Mouse (Mus musculus) heart, embryonic 14.5 days (tissue): Measurements from ENCODE around the gene Cd19. TPM values are rescaled to one million over a fixed set of nuclear protein-coding genes. Genes with fewer than 3 reads are reported as not detected.

Experiments
- ATAC-seq: fragments of 200-750 bp; cut with Nextera tagmentation; 2 replicates; pipeline ENCODE4 v1.8.0; 2017; ENCODE audit warnings: low read depth, moderate TSS enrichment; ENCODE audit not compliant: insufficient number of reproducible peaks, insufficient read depth, low FRiP score
- H3K27ac ChIP-seq, 2 experiments: fragments of 200-500 bp in 1 of 2; fragments of 300-500 bp in 1 of 2; sonication (generic) in 1 of 2; replicated peaks in 1 of 2; 2 replicates each; pipeline ENCODE4 v1.5.1; 2012 to 2014; ENCODE audit warnings: low read depth in 2 of 2, low read length in 2 of 2, control low read depth in 1 of 2, mild to moderate bottlenecking in 1 of 2, mixed read lengths in 1 of 2; ENCODE audit not compliant: control insufficient read depth in 1 of 2, insufficient read depth in 1 of 2
- H3K27me3 ChIP-seq: fragments of 300-500 bp; sonication (generic); 2 replicates; pipeline ENCODE4 v1.6.1; 2014; ENCODE audit warnings: mild to moderate bottlenecking, low read length, control low read depth; ENCODE audit not compliant: control insufficient read depth, insufficient read depth
- H3K36me3 ChIP-seq: fragments of 300-500 bp; sonication (generic); 2 replicates; pipeline ENCODE4 v1.6.1; 2014; ENCODE audit warnings: mild to moderate bottlenecking, control low read depth, low read length, mixed read lengths; ENCODE audit not compliant: control insufficient read depth, insufficient read depth
- H3K4me1 ChIP-seq, 2 experiments: fragments of 200-500 bp in 1 of 2; fragments of 300-500 bp in 1 of 2; sonication (generic) in 1 of 2; 2 replicates each; pipeline ENCODE4 v1.6.1; 2012 to 2014; ENCODE audit warnings: low read length in 2 of 2, control low read depth in 1 of 2, mixed read lengths in 1 of 2; ENCODE audit not compliant: control insufficient read depth in 2 of 2, insufficient read depth in 2 of 2
- H3K4me2 ChIP-seq: fragments of 300-500 bp; sonication (generic); 2 replicates; pipeline ENCODE4 v1.6.1; 2014; ENCODE audit warnings: mild to moderate bottlenecking, low read length
- H3K4me3 ChIP-seq, 2 experiments: fragments of 200-500 bp in 1 of 2; fragments of 300-500 bp in 1 of 2; sonication (generic) in 1 of 2; 2 replicates each; pipeline ENCODE4 v1.5.1; 2012 to 2014; ENCODE audit warnings: low read length in 2 of 2, mild to moderate bottlenecking in 2 of 2, control low read depth in 1 of 2, low read depth in 1 of 2, moderate library complexity in 1 of 2; ENCODE audit not compliant: control insufficient read depth in 1 of 2, insufficient read depth in 1 of 2
- H3K9ac ChIP-seq: fragments of 300-500 bp; sonication (generic); 2 replicates; pipeline ENCODE4 v1.6.1; 2014; ENCODE audit warnings: mild to moderate bottlenecking, low read length
- H3K9me3 ChIP-seq: fragments of 300-500 bp; sonication (generic); 2 replicates; pipeline ENCODE4 v1.6.1; 2016; ENCODE audit warnings: low read length, control low read depth; ENCODE audit not compliant: control insufficient read depth
- WGBS: fragments of 180-500 bp; shearing (Covaris S2); extraction: QIAGEN DNeasy Blood & Tissue Kit; methylation state at CpG from one replicate; pipeline ENCODE4 v1.1.7; 2014; 5-methylcytosine and 5-hydroxymethylcytosine counted together
- polyA plus RNA-seq: library from polyadenylated mRNA; unstranded; fragments of >200 nt; fragmentation: Nextera tagmentation; extraction: Ambion mirVana; gene quantifications from 2 replicates; pipeline ENCODE4 v1.2.1, GENCODE M21; 2014

Gene Cd19
- polyA plus RNA-seq, 1 experiment from 2014 or later: not detected

- Histone ChIP-seq H3K4me1 (peaks cover 12 to 13% of the 10 kb centered on the region in 2 experiments), H3K4me3 (no peak overlapping the region), H3K27me3 (no peaks in the 10 kb centered on the region), H3K36me3 (no peaks in the 10 kb centered on the region), H3K9me3 (no peaks in the 10 kb centered on the region), H3K4me2 (no peak overlapping the region), H3K9ac (no peak overlapping the region), H3K27ac (no peak overlapping the region)
- ATAC-seq: no peak
- 71% methylated on average over 5 of the region's 5 CpGs for WGBS
These were observed 43.5 kb upstream of the Cd19 start for GRCm38 (mm10) chr7:126458225-126458624.

DNA sequence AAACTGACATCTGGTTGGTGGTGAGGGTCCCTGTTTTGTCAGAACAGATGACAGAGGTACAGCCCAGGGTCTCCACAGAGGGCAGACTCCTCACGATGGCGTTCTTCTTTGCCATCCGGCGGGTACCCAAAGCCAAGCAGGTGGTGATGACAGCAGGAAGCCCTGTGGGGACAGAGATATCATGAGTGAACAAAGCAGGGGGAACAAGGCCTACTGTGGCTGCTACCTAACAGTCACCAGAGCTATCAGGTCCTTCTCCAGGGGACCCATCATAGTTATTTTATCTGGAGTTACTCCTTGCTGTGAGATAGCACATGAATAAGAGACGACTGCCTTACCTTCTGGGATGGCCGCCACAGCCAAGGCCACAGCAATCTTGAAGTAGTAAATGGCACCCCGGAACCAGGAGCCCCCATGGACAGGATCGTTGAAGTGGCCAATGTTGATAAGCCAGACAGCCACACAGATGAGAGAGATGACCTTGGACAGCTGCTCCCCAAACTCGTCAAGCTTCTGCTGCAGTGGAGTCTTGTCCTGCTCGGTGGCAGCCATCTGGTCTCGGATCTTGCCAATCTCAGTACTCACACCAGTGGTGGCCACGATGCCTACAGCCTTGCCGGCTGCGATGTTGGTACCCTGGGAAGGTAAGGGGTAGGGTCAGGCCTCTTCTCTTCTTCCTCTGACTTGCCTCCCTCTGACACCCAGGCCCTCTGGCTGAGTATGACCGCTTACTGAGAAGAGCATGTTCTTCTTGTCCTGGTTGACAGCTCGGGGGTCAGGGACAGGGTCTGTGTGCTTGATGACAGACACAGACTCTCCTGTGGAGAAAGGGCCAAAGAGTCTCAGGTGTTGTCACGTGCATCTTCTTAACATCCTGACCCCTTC is 41.9 kb upstream of the Cd19 start:
- H3K4me2 ChIP-seq: no peak overlapping the region
- no peak overlapping the region for H3K4me3 ChIP-seq
- H3K4me1 ChIP-seq: peaks cover 10 to 11% of the 10 kb centered on the region in 2 experiments
- H3K9ac ChIP-seq: no peak overlapping the region
- 71% methylated on average over 17 of the region's 17 CpGs for WGBS
- no peaks in the 10 kb centered on the region for H3K36me3 ChIP-seq
- no peak overlapping the region for H3K27ac ChIP-seq
- ATAC-seq: no peak
- H3K27me3 ChIP-seq: no peaks in the 10 kb centered on the region
- H3K9me3 ChIP-seq: no peaks in the 10 kb centered on the region

- Histone ChIP-seq H3K27ac (no peak overlapping the region), H3K4me1 (peaks cover 10 to 11% of the 10 kb centered on the region in 2 experiments), H3K27me3 (no peaks in the 10 kb centered on the region), H3K36me3 (no peaks in the 10 kb centered on the region), H3K4me2 (no peak overlapping the region), H3K9ac (no peak overlapping the region), H3K4me3 (no peak overlapping the region), H3K9me3 (no peaks in the 10 kb centered on the region)
- 77% methylated on average over 2 of the region's 2 CpGs for WGBS
- no peak for ATAC-seq
These were observed 40.6 kb upstream of the Cd19 start for GRCm38 (mm10) chr7:126455242-126455641.

GRCm38 (mm10) chr7:126453861-126454260 is 39.2 kb upstream of the Cd19 start:
- no peaks in the 10 kb centered on the region for H3K27me3 ChIP-seq
- 73% methylated on average over 7 of the region's 7 CpGs for WGBS
- no peak overlapping the region for H3K4me2 ChIP-seq
- H3K36me3 ChIP-seq: no peaks in the 10 kb centered on the region
- H3K9ac ChIP-seq: no peak overlapping the region; the same call in 1 of the 2 replicates
- H3K4me3 ChIP-seq: no peak overlapping the region
- H3K4me1 ChIP-seq: peaks cover 6 to 8% of the 10 kb centered on the region in 2 experiments
- no peak overlapping the region for H3K27ac ChIP-seq
- no peaks in the 10 kb centered on the region for H3K9me3 ChIP-seq
- no peak for ATAC-seq

DNA sequence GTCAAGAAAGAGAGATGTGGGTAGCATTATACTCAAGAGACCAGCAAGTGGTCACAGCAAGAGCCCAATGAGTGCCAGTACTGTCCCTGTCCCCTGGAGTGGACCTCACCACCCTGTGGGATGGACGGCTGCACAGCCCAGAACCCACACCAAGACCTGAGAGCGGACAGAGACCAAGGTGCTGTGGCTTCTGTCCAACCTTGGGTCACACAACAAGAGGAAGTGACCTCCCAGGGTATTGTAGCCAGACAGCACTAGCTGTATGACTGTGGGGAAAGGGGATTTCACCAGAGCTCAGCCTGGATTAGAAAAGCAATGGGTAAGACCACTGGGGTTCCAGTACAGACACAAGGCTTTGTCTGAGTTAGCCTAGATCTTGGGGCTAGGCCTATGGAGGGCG is 37.6 kb upstream of the Cd19 start:
- WGBS: 84% methylated on average over 3 of the region's 3 CpGs
- no peaks in the 10 kb centered on the region for H3K9me3 ChIP-seq
- no peak overlapping the region for H3K9ac ChIP-seq
- no peaks in the 10 kb centered on the region for H3K4me1 ChIP-seq
- no peaks in the 10 kb centered on the region for H3K27me3 ChIP-seq
- H3K4me3 ChIP-seq: no peak overlapping the region
- ATAC-seq: no peak
- H3K4me2 ChIP-seq: no peak overlapping the region
- peaks cover 6% of the 10 kb centered on the region; the same call in 1 of the 2 replicates for H3K36me3 ChIP-seq
- H3K27ac ChIP-seq: no peak overlapping the region

DNA sequence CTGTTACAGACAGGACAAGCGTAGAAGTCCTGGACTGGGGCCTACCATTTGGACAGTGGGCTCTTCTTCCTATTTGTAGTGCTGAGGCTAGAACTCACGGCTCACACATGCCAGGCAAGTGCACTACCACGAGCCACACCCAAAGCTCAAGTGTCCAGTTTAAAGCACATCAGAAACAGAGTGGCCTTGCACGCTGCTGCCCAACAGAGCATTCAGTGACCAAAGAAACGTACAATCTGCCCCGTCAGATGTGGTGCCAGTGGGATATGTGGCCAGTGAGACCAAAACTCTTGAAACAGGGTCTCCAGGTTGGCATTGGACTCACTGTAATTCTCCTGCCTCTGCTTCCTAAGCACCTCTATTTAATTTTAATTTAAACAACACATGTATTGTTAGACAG is 36.0 kb upstream of the Cd19 start:
- no peak overlapping the region for H3K4me2 ChIP-seq
- H3K27ac ChIP-seq: no peak overlapping the region
- no peak overlapping the region for H3K4me3 ChIP-seq
- H3K4me1 ChIP-seq: no peaks in the 10 kb centered on the region
- H3K27me3 ChIP-seq: no peaks in the 10 kb centered on the region
- 91% methylated on average over 6 of the region's 6 CpGs for WGBS
- no peaks in the 10 kb centered on the region for H3K9me3 ChIP-seq
- no peak for ATAC-seq
- H3K36me3 ChIP-seq: peaks cover 20% of the 10 kb centered on the region
- no peak overlapping the region for H3K9ac ChIP-seq

DNA sequence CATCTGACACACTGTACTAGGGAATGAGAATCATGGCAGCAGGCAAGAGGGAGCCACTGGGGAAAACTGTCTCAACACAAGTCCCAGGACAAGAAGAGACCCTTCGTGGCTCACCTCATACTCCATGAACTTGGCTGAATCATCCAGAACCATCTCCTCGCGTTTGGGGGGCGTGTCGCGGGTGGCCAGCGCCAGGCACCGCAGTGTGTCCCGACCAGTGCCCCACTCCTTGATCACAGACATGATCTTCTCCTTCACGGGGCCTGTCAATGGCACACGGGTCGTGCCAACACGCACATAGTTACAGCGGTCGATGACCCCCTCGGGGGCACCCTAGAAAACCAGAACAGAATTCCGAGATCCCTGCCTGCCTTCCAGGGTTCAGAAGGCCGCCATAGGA is 35.3 kb upstream of the Cd19 start:
- Histone ChIP-seq H3K4me3 (no peak overlapping the region), H3K4me1 (no peaks in the 10 kb centered on the region), H3K27me3 (no peaks in the 10 kb centered on the region), H3K4me2 (no peak overlapping the region), H3K9ac (no peak overlapping the region), H3K9me3 (no peaks in the 10 kb centered on the region), H3K27ac (no peak overlapping the region), H3K36me3 (peaks cover 27% of the 10 kb centered on the region)
- ATAC-seq: no peak
- 86% methylated on average over 18 of the region's 18 CpGs for WGBS

- H3K4me3 ChIP-seq: no peak overlapping the region
- peaks cover 38% of the 10 kb centered on the region for H3K36me3 ChIP-seq
- WGBS: 87% methylated on average over 19 of the region's 19 CpGs
- ATAC-seq: no peak
- H3K27me3 ChIP-seq: no peaks in the 10 kb centered on the region
- H3K9ac ChIP-seq: no peak overlapping the region
- no peak overlapping the region for H3K27ac ChIP-seq
- no peak overlapping the region for H3K4me2 ChIP-seq
- H3K4me1 ChIP-seq: no peaks in the 10 kb centered on the region
- no peaks in the 10 kb centered on the region for H3K9me3 ChIP-seq
These were observed 33.8 kb upstream of the Cd19 start for GRCm38 (mm10) chr7:126448481-126448880.
